Mouse (Mus musculus) cerebellum, adult 2 months (tissue): Measurements from ENCODE around the gene Rhod. TPM values are rescaled to one million over a fixed set of nuclear protein-coding genes. Genes with fewer than 3 reads are reported as not detected.
A peak's percentile ranks its signal among the peaks of the same experiment; 100 is the strongest.
"Not testable (repeated sequence)": the region's sequence is repeated elsewhere in the genome, so short reads cannot be mapped to it uniquely, and the experiment has no call there.

ENCODE experiments used
- DNase-seq, 2 experiments: peaks; one replicate each; pipeline ENCODE4 v3.0.0; 2021
- H3K27ac ChIP-seq: fragments of 200-500 bp; 2 replicates; pipeline ENCODE4 v1.5.1; 2012; ENCODE audit warnings: low read length, control low read depth, inconsistent platforms; ENCODE audit not compliant: insufficient read depth
- H3K27me3 ChIP-seq: fragments of 200-500 bp; 2 replicates; pipeline ENCODE4 v1.6.1; 2012; ENCODE audit warnings: inconsistent platforms, mild to moderate bottlenecking, low read length, moderate library complexity; ENCODE audit not compliant: control insufficient read depth, insufficient read depth
- H3K4me1 ChIP-seq: fragments of 200-500 bp; 2 replicates; pipeline ENCODE4 v1.6.1; 2011; ENCODE audit warnings: low read length; ENCODE audit not compliant: control insufficient read depth, insufficient read depth
- H3K4me3 ChIP-seq: fragments of 200-500 bp; replicated peaks from 2 replicates; pipeline ENCODE3; 2011; ENCODE audit warnings: mild to moderate bottlenecking, low read depth, low read length, control low read depth; ENCODE audit not compliant: insufficient read depth
- CTCF ChIP-seq: fragments of 200-500 bp; IDR thresholded peaks from 2 replicates; pipeline ENCODE4 v1.5.1; 2011; ENCODE audit warnings: low read depth, mild to moderate bottlenecking, control low read depth, low read length, moderate library complexity, borderline replicate concordance; ENCODE audit not compliant: insufficient read depth
- POLR2A ChIP-seq: fragments of 200-500 bp; IDR thresholded peaks from 2 replicates; pipeline ENCODE4 v1.6.1; 2011; ENCODE audit warnings: low read length, control low read depth, borderline replicate concordance; ENCODE audit not compliant: insufficient read depth
- WGBS: fragments of 180-500 bp; shearing (Covaris S2); methylation state at CpG from one replicate; pipeline ENCODE4 v1.1.7; 2018; 5-methylcytosine and 5-hydroxymethylcytosine counted together
- polyA plus RNA-seq: library from polyadenylated mRNA; depleted of rRNA; stranded (reverse); fragments of >200 nt; gene quantifications from 2 replicates; pipeline ENCODE4 v1.2.3, GENCODE M21; 2012

Rhod gene
- polyA plus RNA-seq, 1 experiment, result 9.9 TPM

DNA sequence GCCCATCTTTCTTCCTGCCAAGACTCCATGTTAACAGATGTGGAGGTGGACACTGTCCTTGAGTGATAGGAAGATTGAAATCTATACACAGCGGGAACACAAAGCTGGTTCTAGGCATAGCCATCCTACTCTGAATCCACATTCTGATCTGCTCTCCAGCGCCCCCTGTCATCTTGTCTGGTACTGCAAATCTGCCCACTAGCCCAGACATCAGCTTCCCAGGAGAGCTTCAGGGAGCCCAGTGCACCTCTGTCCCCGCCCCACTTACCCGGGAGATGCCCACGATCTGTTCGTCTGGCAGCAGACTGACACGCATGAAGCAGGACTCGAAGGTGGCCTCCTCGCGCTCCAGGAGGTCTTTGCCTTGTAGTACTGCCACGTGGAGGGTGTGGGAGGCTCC is 17.0 kb upstream of the Rhod start:
- DNase-seq, result peak; percentile 55 to 76
- 19% methylated on average over 11 of the region's 11 CpGs for whole genome bisulfite sequencing
- TF ChIP-seq CTCF (peak; percentile 73), POLR2A (no peak)
- no peak overlapping the region for H3K4me3 ChIP-seq
- H3K27ac ChIP-seq, result no peak overlapping the region
- H3K27me3 ChIP-seq, result no peaks in the 10 kb centered on the region
- peaks cover 32% of the 10 kb centered on the region for H3K4me1 ChIP-seq

DNA sequence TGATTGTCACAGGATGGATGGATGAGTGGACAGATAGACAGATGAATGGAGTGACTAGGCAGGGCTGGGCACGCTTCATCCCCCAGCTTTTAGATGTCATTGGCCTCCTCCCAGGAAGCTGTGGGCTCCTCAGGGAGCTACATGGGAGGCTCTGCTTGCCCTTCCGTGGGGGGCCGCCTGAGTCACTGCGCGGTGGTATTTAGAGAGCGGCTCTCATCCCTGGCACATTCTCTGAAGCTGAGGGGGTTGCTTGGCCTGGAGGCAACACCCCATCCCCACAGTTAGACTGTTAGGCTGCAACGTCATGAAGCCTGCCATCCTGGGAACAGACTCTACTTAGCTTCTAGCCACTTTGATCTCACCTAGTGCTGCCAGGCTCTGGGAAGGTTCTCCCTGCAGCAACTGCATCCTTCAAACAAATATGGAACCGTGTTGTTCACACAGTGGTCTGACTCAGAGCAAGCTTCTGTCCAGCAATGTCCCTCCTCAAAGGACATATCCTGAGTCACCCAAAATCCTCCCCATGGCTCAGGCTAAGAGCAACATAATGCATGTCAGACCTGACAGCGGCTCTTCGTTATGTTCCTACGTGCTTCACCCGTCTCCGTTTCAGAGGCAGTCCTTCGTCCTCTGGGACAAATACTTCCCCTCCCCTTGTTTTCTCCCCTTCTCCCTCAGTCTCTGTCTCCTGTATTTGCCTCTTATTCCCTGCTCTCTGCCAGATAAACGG is 16.0 kb upstream of the Rhod start:
- WGBS, result 58% methylated on average over 15 of the region's 15 CpGs
- Histone ChIP-seq H3K27me3 (no peaks in the 10 kb centered on the region; the same call in 1 of the 2 replicates), H3K4me3 (no peak overlapping the region), H3K27ac (no peak overlapping the region), H3K4me1 (peaks cover 34% of the 10 kb centered on the region)
- TF ChIP-seq POLR2A (no peak), CTCF (no peak)
- DNase-seq, result no peak

- H3K4me1 ChIP-seq, result peaks cover 34% of the 10 kb centered on the region
- H3K4me3 ChIP-seq, H3K27ac ChIP-seq, H3K27me3 ChIP-seq, DNase-seq: not testable (repeated sequence)
- 90% methylated on average over 1 of the region's 1 CpGs for WGBS
Observed at GRCm38 (mm10) chr19:4454040-4454439, 14.8 kb upstream of the Rhod start.

- no peak overlapping the region for H3K27ac ChIP-seq
- H3K4me3 ChIP-seq, result no peak overlapping the region
- WGBS, result 14% methylated on average over 4 of the region's 4 CpGs
- H3K27me3 ChIP-seq, result no peaks in the 10 kb centered on the region; the same call in 1 of the 2 replicates
- no peak for TF ChIP-seq CTCF
- TF ChIP-seq POLR2A, result no peak
- DNase-seq, result no peak
- H3K4me1 ChIP-seq, result peaks cover 39% of the 10 kb centered on the region
Observed at GRCm38 (mm10) chr19:4452525-4452924, 13.3 kb upstream of the Rhod start.

DNA sequence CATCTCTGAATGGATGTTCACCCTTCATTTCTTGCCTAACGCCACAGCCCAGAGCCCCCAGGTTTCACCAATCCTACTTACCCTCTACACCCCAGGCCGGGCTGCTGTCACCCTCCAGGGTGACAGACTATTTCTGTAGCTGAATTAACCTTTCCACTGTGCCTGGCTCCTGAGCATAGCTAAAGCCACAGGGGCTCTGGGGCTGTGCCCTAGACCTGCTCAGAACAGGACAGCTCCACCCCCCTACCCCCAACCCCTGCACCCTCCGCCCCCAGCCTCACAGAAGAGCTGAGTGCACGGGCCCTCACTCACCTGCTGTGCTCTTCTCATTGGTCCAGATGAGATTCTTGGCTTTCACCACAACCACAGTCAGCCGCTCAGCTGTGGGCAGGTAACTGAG is 12.7 kb upstream of the Rhod start:
- DNase-seq, result peak; percentile 37 to 46

GRCm38 (mm10) chr19:4451098-4451497 is 11.9 kb upstream of the Rhod start:
- TF ChIP-seq POLR2A (no peak), CTCF (no peak)
- 78% methylated on average over 8 of the region's 8 CpGs for WGBS
- no peak overlapping the region for H3K4me3 ChIP-seq

More for the DNA sequence above, 12.7 kb upstream of the Rhod start:
- H3K27me3 ChIP-seq, result no peaks in the 10 kb centered on the region; the same call in 1 of the 2 replicates
- H3K4me3 ChIP-seq, result no peak overlapping the region
- no peak overlapping the region for H3K27ac ChIP-seq
- TF ChIP-seq POLR2A (no peak), CTCF (no peak)
- peaks cover 45% of the 10 kb centered on the region for H3K4me1 ChIP-seq
- WGBS, result 11% methylated on average over 5 of the region's 5 CpGs

GRCm38 (mm10) chr19:4450666-4451065 is 11.4 kb upstream of the Rhod start:
- Histone ChIP-seq H3K27me3 (no peaks in the 10 kb centered on the region; the same call in 1 of the 2 replicates), H3K4me3 (no peak overlapping the region), H3K27ac (no peak overlapping the region), H3K4me1 (peaks cover 45% of the 10 kb centered on the region)
- no peak for TF ChIP-seq CTCF
- no peak for TF ChIP-seq POLR2A
- WGBS, result 82% methylated on average over 5 of the region's 5 CpGs
- DNase-seq, result no peak

More at GRCm38 (mm10) chr19:4451098-4451497, 11.9 kb upstream of the Rhod start:
- no peak overlapping the region for H3K27ac ChIP-seq
- H3K4me1 ChIP-seq, result peaks cover 47% of the 10 kb centered on the region
- H3K27me3 ChIP-seq, result no peaks in the 10 kb centered on the region; the same call in 1 of the 2 replicates
- no peak for DNase-seq

GRCm38 (mm10) chr19:4449230-4449629 is 10.0 kb upstream of the Rhod start:
- WGBS, result 95% methylated on average over 9 of the region's 9 CpGs
- TF ChIP-seq CTCF (no peak), POLR2A (no peak)
- no peak for DNase-seq
- H3K27ac ChIP-seq, result no peak overlapping the region
- H3K4me3 ChIP-seq, result no peak overlapping the region
- H3K4me1 ChIP-seq, result peaks cover 35% of the 10 kb centered on the region
- H3K27me3 ChIP-seq, result no peaks in the 10 kb centered on the region; the same call in 1 of the 2 replicates
